Comparison of ENCODE assay signal across 32 mouse cellular contexts in genomic region chr5:125565725-125566124, GRCm38 (mm10). TPM values are rescaled to one million over a fixed set of nuclear protein-coding genes. Genes with fewer than 3 reads are reported as not detected.
DNase-seq lines count a peak whose midpoint lies in the region; ATAC-seq lines count a peak whose summit lies in the region.
"Had no signal": no experiment of that assay in that cellular context is flagged by ENCODE, and none has a peak within 500 bp of the region (broad histone marks: within the 10 kb centered on the region; RNA-seq: fewer than 3 reads in every experiment).

No protein-coding gene starts in this region.

- no peak overlapping the region for H3K4me2 ChIP-seq in limb, embryonic 11.5 days (ENCODE audit: low read depth, severe bottlenecking)
- H3K4me2 ChIP-seq: embryonic facial prominence, embryonic 15.5 days; forebrain, embryonic 13.5 days; midbrain, embryonic 15.5 days; neural tube, embryonic 12.5 days; stomach, embryonic 15.5 days had no signal

- H3K9me3 ChIP-seq in limb, embryonic 11.5 days (ENCODE audit: control insufficient read depth, low read length) = no peaks in the 10 kb centered on the region
- H3K9me3 ChIP-seq in limb, embryonic 10.5 days (replicated peaks) = 0 out of 2 replicates have a peak, but pooled peaks cover 3% of the 10 kb centered on the region
- H3K9me3 ChIP-seq: embryonic facial prominence, embryonic 15.5 days; midbrain, embryonic 15.5 days; stomach, embryonic 15.5 days had no signal

- peak; percentile 34 for DNase-seq in embryo, embryonic 10 days (ENCODE audit: low spot score)
- DNase-seq in embryo, embryonic 9.5 days (ENCODE audit: extremely low spot score) = no peak
- peak; percentile 28 for DNase-seq in limb, embryonic 11.5 days (ENCODE audit: low spot score)
- no peak for DNase-seq in limb, embryonic 10.5 days (ENCODE audit: low spot score)
- DNase-seq in embryo, embryonic 11 days = peak; percentile 37
- DNase-seq in cerebellum, postnatal 14 days = no peak
- DNase-seq: adrenal gland, postnatal 25 days; cerebellum, adult 11-12 months; cerebellum, adult 9-11 months; gastrocnemius, postnatal 10 days; heart, postnatal 14 days; kidney, adult 18-20 months; kidney, postnatal 14 days; liver; lung, adult 2 months; retina, postnatal 1 day; right cerebral cortex, postnatal 14 days had no signal

- H3K9ac ChIP-seq in limb, embryonic 11.5 days (ENCODE audit: low read length) = no peak overlapping the region
- H3K9ac ChIP-seq: embryonic facial prominence, embryonic 15.5 days; forebrain, embryonic 13.5 days; liver, embryonic 14.5 days; midbrain, embryonic 15.5 days; neural tube, embryonic 12.5 days; stomach, embryonic 15.5 days had no signal

- H3K4me1 ChIP-seq in limb, embryonic 11.5 days (ENCODE audit: control insufficient read depth, insufficient read depth, low read length) = no peaks in the 10 kb centered on the region
- no peaks in the 10 kb centered on the region for H3K4me1 ChIP-seq in limb, embryonic 10.5 days
- H3K4me1 ChIP-seq: embryonic facial prominence, embryonic 15.5 days; forebrain, embryonic 13.5 days; midbrain, embryonic 10.5 days; midbrain, embryonic 15.5 days; stomach, embryonic 15.5 days had no signal

- ATAC-seq in limb, embryonic 11.5 days (ENCODE audit: insufficient number of reproducible peaks, low FRiP score, low TSS enrichment, low read depth) = no peak
- no peak for ATAC-seq in erythroid progenitor cell, adult 5-6 weeks (replicated peaks; ENCODE audit: low FRiP score, poor library complexity, severe bottlenecking)
- ATAC-seq: forebrain, embryonic 13.5 days; hindbrain, embryonic 16.5 days; midbrain, embryonic 15.5 days had no signal

- no peaks in the 10 kb centered on the region for H3K27me3 ChIP-seq in limb, embryonic 11.5 days (ENCODE audit: control insufficient read depth, insufficient read depth, low read length)
- no peaks in the 10 kb centered on the region for H3K27me3 ChIP-seq in limb, embryonic 10.5 days (ENCODE audit: low read depth, poor library complexity, severe bottlenecking)
- H3K27me3 ChIP-seq: embryonic facial prominence, embryonic 15.5 days; forebrain, embryonic 13.5 days; midbrain, embryonic 15.5 days; neural tube, embryonic 12.5 days; stomach, embryonic 15.5 days had no signal

- no peaks in the 10 kb centered on the region for H3K36me3 ChIP-seq in limb, embryonic 11.5 days (ENCODE audit: control insufficient read depth, insufficient read depth, low read length)
- no peaks in the 10 kb centered on the region for H3K36me3 ChIP-seq in limb, embryonic 10.5 days
- H3K36me3 ChIP-seq: embryonic facial prominence, embryonic 15.5 days; hindbrain, embryonic 10.5 days; midbrain, embryonic 10.5 days; midbrain, embryonic 15.5 days; neural tube, embryonic 12.5 days; stomach, embryonic 15.5 days had no signal

- H3K4me3 ChIP-seq in limb, embryonic 11.5 days (ENCODE audit: low read depth, low read length) = no peak overlapping the region
- H3K4me3 ChIP-seq in limb, embryonic 10.5 days = no peak overlapping the region
- H3K4me3 ChIP-seq: embryonic facial prominence, embryonic 15.5 days; forebrain, embryonic 13.5 days; hindbrain, embryonic 10.5 days; layer of hippocampus, adult 2 months; midbrain, embryonic 10.5 days; midbrain, embryonic 15.5 days; neural tube, embryonic 12.5 days; stomach, embryonic 15.5 days had no signal

- no peak overlapping the region for H3K27ac ChIP-seq in limb, embryonic 11.5 days (replicated peaks; ENCODE audit: low read depth, low read length)
- no peak overlapping the region for H3K27ac ChIP-seq in limb, embryonic 10.5 days
- H3K27ac ChIP-seq: embryonic facial prominence, embryonic 15.5 days; forebrain, embryonic 13.5 days; hindbrain, embryonic 10.5 days; layer of hippocampus, adult 2 months; liver, embryonic 14.5 days; midbrain, embryonic 10.5 days; midbrain, embryonic 15.5 days; neural tube, embryonic 12.5 days; stomach, embryonic 15.5 days had no signal

- 75% methylated on average over 11 of the region's 11 CpGs for WGBS in limb, embryonic 11.5 days
- 76% methylated on average over 11 of the region's 11 CpGs for WGBS in limb, embryonic 10.5 days

RNA-seq across cellular contexts. Expression of gene Tmem132b, which starts 34.2 kb away (rescaled TPM):
- 0.08 and 0.09 TPM in 2 replicates for polyA plus RNA-seq in limb, embryonic 11.5 days (2014; fragmentation: Nextera tagmentation; extraction: Ambion mirVana)
- polyA plus RNA-seq in limb, embryonic 10.5 days (2016; fragmentation: Nextera tagmentation; extraction: Ambion mirVana) = 0.03 TPM in 1 of 2 replicates, not detected in the other
- not detected in 2 replicates for total RNA-seq in erythroid progenitor cell, adult 5-6 weeks (2015; ENCODE audit: low replicate concordance)
- total RNA-seq in erythroid progenitor cell, adult 5-6 weeks (2017; ENCODE audit: low replicate concordance) = not detected in 2 replicates
- total RNA-seq: CH12.LX; common myeloid progenitor, adult 5-6 weeks; heart, postnatal 14 days; megakaryocyte progenitor cell, adult 5-6 weeks had no signal
- polyA plus RNA-seq: heart, embryonic 14.5 days; liver, embryonic 14.5 days had no signal

Comparison
In these comparisons a context has a peak if more than half of its experiments do, and no peak if none do; other contexts are left out.
1. DNase-seq: peak in embryo, embryonic 10 days (single experiment), limb, embryonic 11.5 days (single experiment) and embryo, embryonic 11 days (single experiment); none in embryo, embryonic 9.5 days (single experiment), limb, embryonic 10.5 days (single experiment) and cerebellum, postnatal 14 days (0 of 2).